Mouse (Mus musculus): Measurements from ENCODE around the gene Tm6sf1.
"Not testable (repeated sequence)": the region's sequence is repeated elsewhere in the genome, so short reads cannot be mapped to it uniquely, and the experiment has no call there.

Tm6sf1 gene
- long read RNA-seq, experiment 1, partial matches to known transcripts, result 1 of 6 reads
- long read RNA-seq, experiment 1, other reads (novel, unspliced or antisense), result 1 of 6 reads
- long read RNA-seq, experiment 2, transcript Tm6sf1-201 (10 exons, 2,226 nt), result major isoform, 7 of 13 reads
- long read RNA-seq, experiment 2, partial matches to known transcripts, result 0 of 13 reads
- long read RNA-seq, experiment 2, other reads (novel, unspliced or antisense), result 2 of 13 reads

DNA sequence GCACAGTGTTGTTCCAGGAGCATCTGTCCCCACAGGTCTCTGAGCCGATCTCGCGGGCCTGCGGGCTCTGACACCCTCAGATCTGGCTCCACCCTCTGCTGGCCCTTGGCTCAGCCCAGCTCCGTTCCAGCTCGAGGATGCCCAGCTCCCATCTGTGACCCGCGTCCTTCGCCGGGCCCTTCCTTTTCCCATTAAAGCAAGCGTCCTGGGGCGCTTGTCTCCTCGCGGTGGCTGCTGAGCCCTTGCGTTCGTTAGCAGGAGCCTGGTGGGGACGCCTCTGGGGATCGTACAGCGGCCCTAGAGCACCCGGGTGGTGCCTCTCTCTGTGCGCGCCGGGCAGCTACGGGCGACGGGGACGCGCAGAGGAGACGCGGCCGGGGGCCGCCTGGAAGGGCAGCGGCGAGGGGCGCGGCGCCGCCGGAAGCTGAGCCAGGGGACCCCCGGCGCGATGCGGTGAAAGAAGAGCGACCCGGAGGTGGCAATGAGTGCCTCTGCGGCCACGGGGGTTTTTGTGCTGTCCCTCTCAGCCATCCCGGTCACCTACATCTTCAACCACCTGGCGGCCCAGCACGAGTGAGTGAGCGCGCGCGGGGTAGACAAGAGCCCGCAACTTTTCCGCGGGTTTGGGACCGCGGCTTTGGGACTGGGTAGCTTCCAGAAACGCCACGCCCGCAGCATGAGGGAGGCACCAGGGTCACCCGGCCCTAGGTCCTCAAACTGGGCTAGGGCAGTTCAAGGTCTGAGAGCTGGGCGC, at the start of gene Tm6sf1:
TSS of gene Tm6sf1 (plus strand) at position 34 of the 754 bp plus-strand sequence.
- intact Hi-C loops (cut with DNase I), result no loop called here

DNA sequence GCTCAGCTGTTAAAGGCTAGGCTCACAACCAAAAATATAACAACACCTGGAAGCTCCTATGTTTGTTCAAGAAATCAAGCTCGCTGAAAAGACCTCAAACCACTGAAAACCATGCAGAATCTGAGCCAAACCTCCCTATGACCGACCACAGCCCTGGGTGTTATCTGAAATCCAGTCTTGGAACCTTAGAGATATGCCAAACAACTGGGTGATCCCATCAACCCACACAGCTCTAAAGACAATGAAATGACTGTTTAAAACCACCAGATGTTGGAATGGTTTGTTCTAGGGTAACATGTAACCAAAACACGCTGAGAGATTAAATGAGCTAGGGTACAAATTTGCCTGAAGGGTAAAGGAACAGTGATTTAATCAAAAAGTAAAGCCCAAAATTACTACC, 33.9 kb upstream of the Tm6sf1 start:
- intact Hi-C loops (cut with DNase I), result no loop called here

DNA sequence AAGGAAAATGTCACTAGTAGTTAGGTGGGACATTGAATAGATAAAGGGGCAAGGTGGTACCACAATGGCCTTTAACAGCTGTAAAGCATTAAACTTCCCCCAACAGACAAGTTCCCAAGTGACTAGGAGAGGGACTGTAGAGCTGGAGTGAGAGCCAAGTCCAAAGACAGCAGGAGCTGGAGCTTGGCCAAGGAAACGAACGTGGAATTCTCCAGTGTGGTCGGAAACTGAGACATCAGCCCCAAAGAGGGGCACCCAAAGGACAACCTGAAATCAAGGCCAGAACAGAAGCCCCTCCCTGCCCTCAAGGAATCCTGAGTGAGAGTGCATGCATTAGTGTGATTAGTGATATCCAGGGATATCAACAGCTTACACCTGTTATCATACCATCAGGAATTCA, 33.4 kb upstream of the Tm6sf1 start:
- intact Hi-C loops (cut with DNase I), result no loop called here

DNA sequence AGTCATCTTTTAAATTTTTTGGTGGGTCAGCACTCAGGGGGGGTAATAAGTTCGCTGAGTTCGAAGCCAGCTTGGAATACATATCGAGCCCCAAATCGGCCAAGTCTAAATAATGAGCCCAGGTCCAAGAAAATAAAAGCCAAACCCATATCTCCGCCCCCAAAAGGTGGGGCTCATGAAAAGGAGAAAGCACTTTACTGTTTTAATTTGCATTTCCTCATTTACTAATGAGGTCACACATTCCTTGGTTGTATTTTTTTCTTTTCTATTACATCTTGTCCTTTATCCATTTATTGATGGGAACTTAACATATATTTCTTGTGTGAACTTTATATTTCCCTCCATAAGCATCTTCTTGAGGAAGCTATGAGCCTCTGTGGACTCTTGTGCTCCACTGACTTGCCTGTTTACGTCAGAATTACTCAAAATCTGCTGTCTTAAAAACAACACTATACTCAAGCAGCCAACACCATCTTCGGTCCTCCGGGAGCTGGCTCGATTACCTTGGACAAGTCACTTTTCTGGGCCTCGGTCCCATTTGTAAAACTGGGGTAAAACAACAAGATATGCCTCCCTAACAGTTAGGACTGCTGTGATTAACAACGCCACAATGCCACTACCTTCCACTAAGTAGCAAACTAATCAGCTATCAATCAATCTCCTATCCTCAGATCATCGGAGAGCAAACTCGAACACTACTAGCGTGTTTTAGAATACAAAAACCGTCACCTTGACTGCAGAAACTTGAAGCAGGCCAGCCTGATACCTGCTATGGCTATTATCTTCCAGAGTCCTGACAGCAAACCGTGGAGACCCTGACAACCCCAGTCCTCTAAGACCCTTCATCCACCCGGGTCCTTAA, 30.8 kb upstream of the Tm6sf1 start:
- intact Hi-C loops (cut with DNase I), result loop anchor here (2.0 kb wide), 1 partner anchor 37 kb away; no protein-coding TSS in a partner anchor

DNA sequence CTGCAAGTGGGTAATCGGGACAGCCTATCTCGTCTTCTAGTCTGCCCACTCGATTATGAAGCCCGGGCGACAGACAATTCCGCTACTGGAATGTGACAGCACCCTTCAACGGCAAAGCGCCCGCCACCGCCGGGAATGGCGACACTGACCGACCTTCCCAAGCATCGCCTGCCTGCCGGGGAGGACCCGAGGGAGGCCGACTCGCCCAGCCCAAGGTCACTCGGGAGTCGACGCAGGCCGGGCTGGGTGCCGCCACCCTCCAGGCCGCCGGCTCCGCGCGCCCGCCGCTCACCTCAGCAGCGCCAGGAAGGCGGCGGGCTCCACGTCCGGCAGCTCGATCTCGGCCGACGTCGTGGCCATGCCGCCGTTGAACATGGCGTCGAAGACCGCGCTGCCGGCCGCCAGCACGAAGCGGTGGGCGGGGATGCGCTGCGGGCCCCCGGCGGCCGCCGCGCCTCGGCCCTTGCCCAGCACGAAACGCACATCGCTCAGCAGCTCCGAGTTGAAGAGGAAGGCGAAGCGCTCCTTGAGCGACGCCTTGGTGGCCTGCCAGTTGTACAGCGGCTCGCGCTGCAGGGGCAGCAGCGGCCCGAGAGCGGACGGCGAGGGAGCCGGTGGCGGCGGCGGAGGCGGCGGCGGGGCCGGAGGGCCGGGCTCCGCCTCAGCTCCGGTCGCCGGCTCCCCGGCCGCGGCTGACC, 30.0 kb upstream of the Tm6sf1 start:
- intact Hi-C loops (cut with DNase I), result no loop called here

DNA sequence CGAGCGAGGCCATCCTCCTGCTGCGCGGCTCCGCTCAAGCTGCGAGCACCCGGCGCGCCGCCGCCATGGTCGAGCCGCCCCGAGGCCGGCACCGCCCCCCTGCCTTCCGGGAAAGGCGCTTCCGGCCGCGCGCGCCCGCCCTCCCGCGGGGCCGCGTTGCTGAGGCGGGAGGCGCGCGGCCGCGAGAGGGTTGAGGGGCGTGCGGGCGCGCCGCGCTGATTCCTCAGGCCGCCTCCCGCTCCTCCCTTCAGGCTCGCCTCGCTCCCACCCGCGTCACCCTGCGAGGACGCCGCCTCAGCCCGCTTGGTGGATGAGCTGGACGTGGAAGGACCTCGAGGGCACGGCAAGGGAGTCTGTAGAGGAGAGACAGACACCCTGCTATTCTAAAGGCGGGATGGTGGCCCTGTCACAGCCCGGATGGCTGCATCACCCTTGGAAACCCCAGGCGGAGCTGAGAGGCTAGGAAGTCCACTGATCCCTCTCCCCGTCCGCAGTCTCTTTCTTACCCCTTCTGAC, 29.4 kb upstream of the Tm6sf1 start, which contains the start of gene Btbd1:
TSS of gene Btbd1 (minus strand) at position 53 of the 516 bp plus-strand sequence.
- intact Hi-C loops (cut with DNase I), result no loop called here

DNA sequence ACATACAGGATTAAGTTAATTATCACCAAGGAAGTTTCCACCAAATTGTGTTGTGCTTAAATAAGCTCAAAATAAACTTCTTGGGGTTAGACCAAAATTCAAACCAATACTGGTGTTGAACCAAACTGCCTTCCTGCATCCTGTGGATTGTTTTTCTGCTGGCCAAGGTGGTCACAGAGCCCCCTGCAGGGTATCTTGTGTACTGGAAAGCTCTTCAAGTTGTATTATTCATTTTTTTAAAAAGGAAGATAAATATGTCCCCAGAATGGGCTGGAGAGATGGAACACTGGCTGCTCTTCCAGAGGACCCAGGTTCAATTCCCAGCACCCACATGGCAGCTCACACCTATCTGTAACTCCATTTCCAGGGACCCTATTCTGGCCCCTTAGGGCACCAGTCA, 24.0 kb upstream of the Tm6sf1 start:
- intact Hi-C loops (cut with DNase I), result no loop called here

DNA sequence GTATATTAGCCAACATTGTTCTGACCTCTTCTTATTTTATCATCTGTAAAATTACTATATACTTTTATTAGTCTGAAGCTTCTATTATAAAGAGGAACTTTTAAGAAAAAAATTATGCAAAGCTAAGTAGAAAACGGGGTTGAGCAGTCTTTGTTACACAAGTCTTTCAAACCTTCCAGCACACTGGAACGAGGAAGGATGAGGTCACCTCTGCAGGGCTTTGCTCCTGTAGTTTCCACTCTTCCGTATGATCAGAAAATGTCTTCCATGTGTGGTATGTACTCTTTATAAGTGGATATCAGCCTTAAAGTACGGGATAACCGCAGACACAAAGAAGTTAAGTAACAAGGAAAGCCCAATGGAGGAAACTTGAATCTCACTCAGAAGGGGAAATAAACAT, 23.4 kb upstream of the Tm6sf1 start:
- intact Hi-C loops (cut with DNase I), result no loop called here

DNA sequence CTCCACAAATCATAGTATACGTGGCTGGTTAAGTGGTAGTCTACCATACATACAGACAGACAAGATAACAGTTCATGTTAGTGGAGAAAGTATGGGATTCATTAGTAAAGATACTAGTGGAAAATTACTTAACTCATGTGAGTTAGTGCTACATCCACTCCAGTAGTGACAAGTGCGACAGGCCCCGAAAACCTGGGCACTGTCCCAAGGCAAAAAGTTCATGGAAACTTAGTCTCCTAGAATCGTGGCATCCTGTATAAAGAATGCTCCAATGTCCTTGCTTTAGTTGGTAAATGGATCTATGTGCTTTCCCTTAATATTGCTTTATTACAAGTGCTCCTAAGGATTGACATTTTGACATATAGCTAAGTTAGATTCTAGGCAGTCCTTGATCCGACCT, 21.0 kb upstream of the Tm6sf1 start:
- intact Hi-C loops (cut with DNase I), result not testable (repeated sequence)

DNA sequence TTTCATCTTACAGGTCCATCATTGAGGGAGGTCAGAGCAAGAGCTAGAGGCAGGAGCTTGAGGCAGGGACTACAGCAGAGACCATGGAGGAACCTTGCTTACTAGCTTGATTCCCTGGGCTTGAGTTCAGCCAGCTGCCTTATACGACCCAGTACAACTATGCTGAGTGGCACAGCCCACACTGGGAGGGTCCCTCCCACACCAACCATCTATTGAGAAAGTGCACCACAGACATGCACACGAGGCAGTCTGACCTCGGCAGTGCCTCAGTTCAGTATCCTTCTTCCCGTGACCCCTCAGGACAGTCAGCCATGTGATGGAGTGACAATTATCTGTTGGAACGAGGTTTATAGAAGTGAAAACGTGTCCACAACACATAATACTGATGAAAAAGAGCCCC, 19.1 kb upstream of the Tm6sf1 start:
- intact Hi-C loops (cut with DNase I), result no loop called here

DNA sequence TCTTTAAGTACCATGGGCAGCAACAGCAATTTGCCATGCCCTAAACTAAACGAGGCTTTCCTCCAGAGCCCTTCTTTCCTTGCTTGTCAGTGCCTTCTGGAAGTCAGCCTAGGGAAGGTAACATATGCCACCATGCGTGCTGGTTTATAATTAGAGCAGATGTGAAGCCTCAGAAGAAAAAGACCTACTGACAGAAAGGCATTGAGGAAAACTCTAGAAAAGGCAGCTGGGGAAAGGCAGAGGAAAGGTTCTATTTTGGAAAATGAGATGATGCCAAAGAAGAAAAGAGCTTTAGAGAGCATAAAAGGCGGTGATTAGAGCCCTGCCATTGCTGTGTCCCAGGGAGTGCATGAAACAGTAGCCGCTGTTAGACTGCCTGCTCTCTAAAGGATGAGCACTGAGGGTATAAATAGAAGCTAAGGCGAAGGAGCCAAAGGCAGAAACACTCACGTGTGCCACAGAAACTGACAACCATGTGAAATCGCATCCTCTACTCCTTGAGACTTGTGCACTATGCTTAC, 18.1 kb upstream of the Tm6sf1 start:
- intact Hi-C loops (cut with DNase I), result no loop called here

DNA sequence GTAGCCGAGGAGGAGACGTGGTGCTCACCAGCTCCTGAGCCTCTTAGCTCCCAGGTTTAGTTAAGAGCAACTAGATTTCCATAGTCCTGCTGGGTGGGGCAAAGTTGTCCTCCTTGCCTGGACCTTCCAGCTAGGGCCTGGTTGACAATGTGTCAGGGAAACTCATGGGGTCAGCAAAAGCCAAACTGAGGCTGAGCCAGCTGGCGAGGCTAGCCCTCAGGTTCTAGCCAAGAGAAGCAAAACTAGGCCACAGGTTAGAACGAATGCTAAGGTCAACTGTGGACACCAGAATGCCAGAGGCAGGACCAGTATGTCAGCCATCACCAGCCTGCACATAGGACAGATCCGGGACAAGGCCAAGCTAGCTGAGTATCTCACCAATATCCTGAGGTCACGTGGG, 17.4 kb upstream of the Tm6sf1 start:
- intact Hi-C loops (cut with DNase I), result no loop called here

DNA sequence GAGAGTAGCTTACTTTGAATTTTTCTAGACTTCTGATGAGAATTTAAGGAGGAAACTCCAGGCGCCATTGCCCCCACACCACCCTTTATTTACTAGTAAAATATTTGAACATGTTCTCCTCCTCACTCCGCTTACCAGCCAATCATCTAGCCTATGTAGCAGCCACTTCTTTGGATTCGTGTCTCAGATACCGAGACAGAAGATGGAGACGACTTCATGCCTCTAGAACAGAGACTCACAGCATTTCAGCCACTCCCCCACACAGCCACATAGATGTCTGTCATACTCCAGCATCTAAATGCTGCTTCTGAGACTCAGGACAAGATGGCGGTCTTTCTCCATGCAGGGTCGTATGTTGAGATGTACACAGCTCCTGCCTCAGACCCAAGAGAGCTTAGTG, 16.7 kb upstream of the Tm6sf1 start:
- intact Hi-C loops (cut with DNase I), result no loop called here

DNA sequence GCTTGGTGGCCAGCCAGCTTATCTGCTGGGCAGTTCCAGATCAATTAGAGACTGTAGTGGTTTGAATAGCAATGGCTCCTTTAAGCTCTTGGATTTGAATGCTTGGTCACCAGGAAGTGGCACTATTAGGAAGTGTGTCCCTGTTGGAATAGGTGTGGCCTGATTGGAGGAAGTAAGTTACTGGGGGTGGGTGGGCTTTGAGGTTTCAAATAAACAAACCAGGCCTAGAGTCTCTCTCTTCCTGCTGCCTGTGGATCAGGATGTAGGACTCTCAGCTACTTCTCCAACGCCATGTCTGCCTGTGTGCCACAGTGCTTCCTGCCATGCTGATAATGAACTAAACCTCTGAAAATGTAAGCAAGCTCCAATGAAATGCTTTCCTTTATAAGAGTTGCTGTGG, 15.8 kb upstream of the Tm6sf1 start:
- intact Hi-C loops (cut with DNase I), result no loop called here

DNA sequence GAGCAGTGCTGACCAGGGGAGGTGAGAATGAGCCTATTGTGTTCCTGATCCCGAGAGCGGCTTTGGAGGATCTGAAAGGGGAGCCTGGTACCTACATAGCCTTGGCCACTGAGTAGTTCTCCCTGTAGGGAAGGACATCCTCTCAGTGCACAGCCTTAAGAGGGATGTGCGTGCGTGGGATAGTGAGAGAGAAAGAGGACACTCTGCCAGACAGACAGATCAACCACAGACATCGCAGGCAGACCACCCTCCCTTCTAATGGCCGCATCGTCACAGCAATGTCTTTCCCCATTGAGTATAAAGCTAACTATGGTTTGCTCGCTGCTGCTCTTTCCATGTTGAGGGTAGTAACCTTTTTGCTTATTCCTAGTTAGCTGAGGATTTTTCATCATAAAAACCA, 14.9 kb upstream of the Tm6sf1 start:
- intact Hi-C loops (cut with DNase I), result no loop called here

DNA sequence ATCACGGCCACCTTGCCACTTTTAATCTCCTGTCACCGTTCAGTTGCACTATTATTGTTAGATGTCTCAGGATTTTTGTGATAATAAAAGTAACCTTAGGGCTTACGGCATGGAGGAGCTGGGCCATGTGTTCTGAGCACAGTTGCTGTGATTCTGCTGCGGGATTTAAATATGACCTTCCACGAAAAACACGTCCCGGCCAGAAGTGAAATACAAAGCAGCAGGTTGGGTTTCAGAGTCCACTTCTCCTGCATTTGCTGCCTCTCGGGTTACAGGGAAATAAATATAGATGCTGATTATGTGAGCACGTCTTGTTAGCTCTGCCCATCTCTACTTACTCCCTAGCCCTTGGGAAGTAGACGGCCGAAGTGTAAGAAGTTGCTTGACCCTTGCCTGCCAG, 14.0 kb upstream of the Tm6sf1 start:
- intact Hi-C loops (cut with DNase I), result no loop called here

DNA sequence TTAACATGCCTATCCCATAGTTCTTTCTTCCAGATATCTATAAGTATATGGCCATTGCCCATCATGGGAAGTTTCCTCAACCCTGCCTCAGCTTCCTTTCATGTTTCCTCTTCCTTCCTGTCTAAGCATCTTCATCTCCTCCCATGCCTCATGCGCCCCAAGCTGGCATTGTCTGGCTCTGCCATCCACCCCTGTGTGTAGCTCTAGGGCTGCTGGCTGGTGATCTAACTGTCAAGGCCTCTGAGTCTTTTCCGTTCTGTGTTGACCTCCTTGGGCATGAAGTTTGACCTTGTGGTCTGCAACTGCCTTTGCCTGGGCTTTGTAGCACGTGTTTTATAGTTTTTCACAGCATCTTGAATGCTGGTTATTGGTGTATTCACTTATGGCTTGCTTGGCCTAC, 13.5 kb upstream of the Tm6sf1 start:
- intact Hi-C loops (cut with DNase I), result no loop called here

DNA sequence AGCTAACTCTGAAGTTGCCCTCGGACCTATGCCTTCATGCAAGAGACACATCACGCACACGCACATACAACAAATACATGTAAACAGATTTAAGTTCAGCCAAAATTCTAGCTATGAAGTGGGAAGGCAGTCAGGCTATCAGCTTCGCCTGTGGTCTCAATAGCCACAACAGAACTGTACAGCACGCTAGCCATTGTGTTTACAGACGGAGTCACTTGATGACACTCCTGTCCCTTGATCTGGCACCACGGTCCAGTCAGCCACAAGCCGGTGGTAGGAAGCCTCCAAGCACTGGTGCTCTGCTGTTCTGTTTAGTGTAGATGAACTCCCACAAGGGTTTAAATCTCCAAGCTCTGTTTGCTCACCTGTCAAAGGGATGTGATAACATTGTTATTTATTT, 12.8 kb upstream of the Tm6sf1 start:
- intact Hi-C loops (cut with DNase I), result no loop called here

DNA sequence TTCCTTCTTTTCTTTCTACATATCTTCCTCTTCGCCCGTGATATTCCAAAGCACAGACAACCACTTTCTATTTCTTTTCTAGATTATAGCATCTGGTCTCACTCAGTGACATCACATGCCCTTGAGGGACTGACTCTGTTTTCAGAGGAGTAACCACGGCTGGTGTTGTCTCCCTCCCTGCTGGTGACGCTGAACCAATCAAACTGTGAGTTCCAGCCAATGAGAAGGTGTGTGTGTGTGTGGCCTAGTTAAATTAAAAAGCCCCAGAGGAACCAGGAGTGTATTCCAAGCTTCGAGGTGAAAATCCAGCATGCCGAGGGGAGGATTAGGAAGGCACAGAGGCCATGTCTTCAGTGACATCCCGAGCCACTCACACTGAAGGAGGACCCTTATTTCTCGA, 11.8 kb upstream of the Tm6sf1 start:
- intact Hi-C loops (cut with DNase I), result no loop called here

DNA sequence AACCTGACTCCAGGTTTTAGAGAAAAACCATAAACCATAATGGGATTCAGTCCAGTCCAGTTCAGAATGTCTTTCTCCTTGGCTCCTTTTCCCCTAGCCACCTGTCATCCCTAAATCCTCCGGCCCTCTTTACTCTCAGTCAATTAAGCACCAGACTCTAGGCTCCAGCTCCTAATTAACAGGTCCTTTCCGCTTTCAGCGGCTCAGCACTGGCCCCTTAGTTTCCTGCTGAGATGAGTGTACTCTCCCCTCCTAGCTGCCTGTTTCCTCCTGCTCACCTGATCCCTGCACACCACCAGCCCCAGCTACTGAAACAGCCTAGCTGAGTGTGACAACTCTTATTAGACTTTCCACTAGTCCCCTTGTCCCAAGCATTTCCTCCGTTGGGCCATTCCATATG, 11.0 kb upstream of the Tm6sf1 start:
- intact Hi-C loops (cut with DNase I), result no loop called here

DNA sequence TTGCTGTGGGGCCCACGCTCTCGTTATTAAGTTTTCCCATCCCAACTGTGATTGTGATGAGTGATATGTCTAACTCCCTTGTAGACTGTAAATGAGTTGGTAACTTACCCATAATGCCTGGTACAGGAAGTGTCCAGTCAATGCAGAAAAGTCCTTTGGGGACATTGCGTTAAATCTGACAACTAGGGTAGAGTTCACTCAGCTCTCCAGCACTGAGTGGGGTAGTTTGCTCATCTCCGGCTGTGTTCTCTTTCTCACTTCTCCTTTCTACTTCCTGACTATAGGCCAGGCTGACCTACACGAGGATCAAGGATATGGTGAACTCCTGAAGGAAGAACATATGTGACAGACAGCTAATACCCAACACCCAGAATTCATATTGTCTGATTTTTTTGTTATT, 9.6 kb upstream of the Tm6sf1 start:
- intact Hi-C loops (cut with DNase I), result no loop called here
